Mouse (Mus musculus): ENCODE data around the gene Syne4. TPM values are rescaled to one million over a fixed set of nuclear protein-coding genes. Genes with fewer than 3 reads are reported as not detected.

Syne4 gene
- polyA plus RNA-seq, 1 experiment from 2014 or later: 13.1 TPM

GRCm38 (mm10) chr7:30367466-30367865 is 52.9 kb downstream of the Syne4 start:
- Histone ChIP-seq H3K36me3 (no peaks in the 10 kb centered on the region), H3K9ac (no peak overlapping the region), H3K4me3 (no peak overlapping the region), H3K9me3 (no peaks in the 10 kb centered on the region), H3K27me3 (peaks cover 19% of the 10 kb centered on the region; the same call in 1 of the 2 replicates), H3K27ac (no peak overlapping the region), H3K4me2 (no peak overlapping the region), H3K4me1 (replicated peaks) (peaks cover 10% of the 10 kb centered on the region)
- no peak for ATAC-seq (ENCODE audit: low FRiP score)
- WGBS: 77% methylated on average over 2 of the region's 2 CpGs

Other genes with a start within 250 kb of the Syne4 start
- gene Zfp82, start 241.9 kb upstream of the Syne4 start, polyA plus RNA-seq (2015; fragmentation: Nextera tagmentation; extraction: Ambion mirVana): 12.8 and 12.9 TPM in 2 replicates
- gene Gm26920, start 224.4 kb upstream of the Syne4 start, polyA plus RNA-seq (2015; fragmentation: Nextera tagmentation; extraction: Ambion mirVana): 1.5 and 1.6 TPM in 2 replicates
- gene Zfp566, start 224.3 kb upstream of the Syne4 start, polyA plus RNA-seq (2015; fragmentation: Nextera tagmentation; extraction: Ambion mirVana): 19.2 and 19.6 TPM in 2 replicates
- gene Zfp260, start 220.0 kb upstream of the Syne4 start, polyA plus RNA-seq (2015; fragmentation: Nextera tagmentation; extraction: Ambion mirVana): 95.2 and 108 TPM in 2 replicates
- gene Zfp382, start 192.9 kb upstream of the Syne4 start, polyA plus RNA-seq (2015; fragmentation: Nextera tagmentation; extraction: Ambion mirVana): 17.5 and 19.8 TPM in 2 replicates
- 17.5 and 18.6 TPM in 2 replicates for gene Zfp146, start 145.1 kb upstream of the Syne4 start, polyA plus RNA-seq (2015; fragmentation: Nextera tagmentation; extraction: Ambion mirVana)
- 4.5 and 8.0 TPM in 2 replicates for gene Cox7a1, start 130.7 kb upstream of the Syne4 start, polyA plus RNA-seq (2015; fragmentation: Nextera tagmentation; extraction: Ambion mirVana)
- 68.1 and 78.1 TPM in 2 replicates for gene Capns1, start 116.0 kb upstream of the Syne4 start, polyA plus RNA-seq (2015; fragmentation: Nextera tagmentation; extraction: Ambion mirVana)
- 174 and 175 TPM in 2 replicates for gene Polr2i, start 82.9 kb upstream of the Syne4 start, polyA plus RNA-seq (2015; fragmentation: Nextera tagmentation; extraction: Ambion mirVana)
- 383 and 390 TPM in 2 replicates for gene Tbcb, start 82.5 kb upstream of the Syne4 start, polyA plus RNA-seq (2015; fragmentation: Nextera tagmentation; extraction: Ambion mirVana)
- gene Ovol3, start 79.1 kb upstream of the Syne4 start, polyA plus RNA-seq (2015; fragmentation: Nextera tagmentation; extraction: Ambion mirVana): not detected in 2 replicates
- 0.43 and 0.66 TPM in 2 replicates for gene Thap8, start 34.7 kb upstream of the Syne4 start, polyA plus RNA-seq (2015; fragmentation: Nextera tagmentation; extraction: Ambion mirVana)
- 3.1 and 4.3 TPM in 2 replicates for gene Wdr62, start 34.4 kb upstream of the Syne4 start, polyA plus RNA-seq (2015; fragmentation: Nextera tagmentation; extraction: Ambion mirVana)
- 84.2 and 90.1 TPM in 2 replicates for gene Clip3, start 23.1 kb upstream of the Syne4 start, polyA plus RNA-seq (2015; fragmentation: Nextera tagmentation; extraction: Ambion mirVana)
- gene Alkbh6, start 6.1 kb upstream of the Syne4 start, polyA plus RNA-seq (2015; fragmentation: Nextera tagmentation; extraction: Ambion mirVana): 118 and 126 TPM in 2 replicates
- gene E130208F15Rik, start 6.9 kb downstream of the Syne4 start, polyA plus RNA-seq (2015; fragmentation: Nextera tagmentation; extraction: Ambion mirVana): 0.36 TPM in 1 of 2 replicates, not detected in the other
- 21.4 and 21.6 TPM in 2 replicates for gene Sdhaf1, start 9.1 kb downstream of the Syne4 start, polyA plus RNA-seq (2015; fragmentation: Nextera tagmentation; extraction: Ambion mirVana)
- 13.2 and 13.4 TPM in 2 replicates for gene Lrfn3, start 48.0 kb downstream of the Syne4 start, polyA plus RNA-seq (2015; fragmentation: Nextera tagmentation; extraction: Ambion mirVana)
- gene Tyrobp, start 99.0 kb downstream of the Syne4 start, polyA plus RNA-seq (2015; fragmentation: Nextera tagmentation; extraction: Ambion mirVana): 29.8 and 38.1 TPM in 2 replicates
- 0.52 and 0.88 TPM in 2 replicates for gene Hcst, start 105.0 kb downstream of the Syne4 start, polyA plus RNA-seq (2015; fragmentation: Nextera tagmentation; extraction: Ambion mirVana)
- gene Nfkbid, start 106.9 kb downstream of the Syne4 start, polyA plus RNA-seq (2015; fragmentation: Nextera tagmentation; extraction: Ambion mirVana): 2.0 TPM in 2 replicates
- gene Aplp1, start 130.7 kb downstream of the Syne4 start, polyA plus RNA-seq (2015; fragmentation: Nextera tagmentation; extraction: Ambion mirVana): 583 and 599 TPM in 2 replicates
- 6.6 and 10.0 TPM in 2 replicates for gene Kirrel2, start 142.9 kb downstream of the Syne4 start, polyA plus RNA-seq (2015; fragmentation: Nextera tagmentation; extraction: Ambion mirVana)
- 0.94 and 1.8 TPM in 2 replicates for gene Nphs1, start 143.5 kb downstream of the Syne4 start, polyA plus RNA-seq (2015; fragmentation: Nextera tagmentation; extraction: Ambion mirVana)
- not detected in 2 replicates for gene Prodh2, start 178.8 kb downstream of the Syne4 start, polyA plus RNA-seq (2015; fragmentation: Nextera tagmentation; extraction: Ambion mirVana)
- 103 and 111 TPM in 2 replicates for gene Arhgap33, start 220.3 kb downstream of the Syne4 start, polyA plus RNA-seq (2015; fragmentation: Nextera tagmentation; extraction: Ambion mirVana)
- gene Hspb6, start 237.4 kb downstream of the Syne4 start, polyA plus RNA-seq (2015; fragmentation: Nextera tagmentation; extraction: Ambion mirVana): 7.8 and 7.9 TPM in 2 replicates
- 8.1 and 8.4 TPM in 2 replicates for gene Proser3, start 237.5 kb downstream of the Syne4 start, polyA plus RNA-seq (2015; fragmentation: Nextera tagmentation; extraction: Ambion mirVana)
- gene Lin37, start 245.0 kb downstream of the Syne4 start, polyA plus RNA-seq (2015; fragmentation: Nextera tagmentation; extraction: Ambion mirVana): 51.7 and 57.9 TPM in 2 replicates
- gene U2af1l4, start 248.5 kb downstream of the Syne4 start, polyA plus RNA-seq (2015; fragmentation: Nextera tagmentation; extraction: Ambion mirVana): 98.9 and 105 TPM in 2 replicates
- 15.4 and 19.8 TPM in 2 replicates for gene Gm49396, start 248.5 kb downstream of the Syne4 start, polyA plus RNA-seq (2015; fragmentation: Nextera tagmentation; extraction: Ambion mirVana)
- gene Psenen, start 248.8 kb downstream of the Syne4 start, polyA plus RNA-seq (2015; fragmentation: Nextera tagmentation; extraction: Ambion mirVana): 134 and 139 TPM in 2 replicates

All from hindbrain, embryonic 13.5 days (tissue).